Mouse (Mus musculus): ENCODE measurements at regions not wholly inside any gene's neighbourhood (a gene's known extent, or its start where the extent isn't known, plus 50 kb on each side); places are given as distances from the start of the nearest gene placed in this dataset.

DNA sequence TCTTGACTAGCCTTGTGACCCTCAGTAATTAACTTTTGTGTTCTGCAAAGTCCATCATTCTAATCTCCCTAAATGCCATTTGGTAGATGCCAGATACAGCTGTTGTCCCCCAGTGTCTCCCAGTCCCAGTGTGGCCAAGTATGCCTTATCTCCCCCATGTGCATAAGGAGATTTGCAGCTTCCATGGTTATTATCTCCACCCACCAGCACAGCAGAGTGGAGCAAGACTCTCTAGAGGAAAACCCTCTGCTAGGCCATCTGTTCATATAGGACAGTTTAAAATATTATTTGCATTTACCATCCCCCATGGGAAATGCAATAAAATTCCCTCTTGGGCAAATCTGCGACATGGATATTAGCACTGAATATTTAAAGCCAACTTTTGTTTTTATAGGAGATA, 436.4 kb upstream of the Epha5 start:
- TF ChIP-seq CTCF (IDR thresholded peaks at IDR 0.05; ENCODE audit: borderline replicate concordance, insufficient read depth, low read depth, low read length), result no peak
- TF ChIP-seq POLR2A (IDR thresholded peaks at IDR 0.05; ENCODE audit: borderline replicate concordance, insufficient read depth, low read length), result no peak
